Mouse (Mus musculus): ENCODE measurements at regions not wholly inside any gene's neighbourhood (a gene's known extent, or its start where the extent isn't known, plus 50 kb on each side); places are given as distances from the start of the nearest gene placed in this dataset.
A peak's percentile ranks its signal among the peaks of the same experiment; 100 is the strongest.

GRCm38 (mm10) chr16:76761004-76761403 is 252.5 kb upstream of the Usp25 start:
- DNase-seq, result no peak
- intact Hi-C loops (cut with DNase I; ENCODE audit: low total_unique reads), result no loop called here

- intact Hi-C loops (cut with DNase I; ENCODE audit: low total_unique reads), result no loop called here
- DNase-seq, result no peak
These were observed 258.6 kb upstream of the Usp25 start for GRCm38 (mm10) chr16:76754871-76755270.

DNA sequence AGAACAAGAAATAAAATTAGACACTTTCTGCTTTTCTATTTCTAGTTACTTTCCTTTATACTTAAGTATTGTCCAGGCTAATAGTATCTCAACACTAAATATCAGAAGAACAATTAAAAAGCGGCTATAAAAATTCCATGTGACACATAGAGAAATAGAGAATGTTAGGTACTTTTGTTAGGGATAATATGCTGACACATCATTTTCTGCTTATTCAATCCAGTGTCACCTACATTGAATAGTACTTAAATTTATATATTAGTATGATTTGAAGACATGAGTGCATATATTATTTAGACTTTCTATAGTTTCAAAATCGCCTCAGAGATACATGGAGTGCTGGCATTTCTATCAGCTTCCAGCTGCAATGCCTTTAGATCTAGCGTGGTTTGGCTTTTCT is 267.1 kb upstream of the Usp25 start:
- DNase-seq, result no peak
- intact Hi-C loops (cut with DNase I; ENCODE audit: low total_unique reads), result no loop called here

DNA sequence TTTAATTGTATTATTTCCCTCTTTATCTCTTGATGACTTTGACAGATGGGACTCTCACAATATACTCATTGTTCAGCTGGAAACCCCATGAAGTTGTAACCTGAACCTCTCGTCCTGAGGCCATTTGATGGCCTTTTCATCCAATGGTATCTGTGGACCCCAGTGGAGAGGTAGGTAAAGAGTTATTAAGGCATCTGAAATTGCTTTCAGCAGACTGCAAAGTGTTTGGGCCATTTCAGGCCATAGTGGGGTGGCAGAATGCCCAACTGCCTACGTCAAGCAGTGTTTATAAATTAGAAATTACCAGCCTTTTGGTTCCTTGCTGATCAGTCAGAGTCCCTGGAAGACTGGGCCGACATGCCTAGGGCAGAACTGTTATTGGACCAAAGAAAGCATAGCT is 272.4 kb upstream of the Usp25 start:
- DNase-seq, result no peak
- intact Hi-C loops (cut with DNase I; ENCODE audit: low total_unique reads), result no loop called here

- DNase-seq, result no peak
- intact Hi-C loops (cut with DNase I; ENCODE audit: low total_unique reads), result no loop called here
These were observed 287.5 kb upstream of the Usp25 start for GRCm38 (mm10) chr16:76725991-76726390.

- no peak for DNase-seq
- intact Hi-C loops (cut with DNase I; ENCODE audit: low total_unique reads), result no loop called here
These were observed 288.2 kb upstream of the Usp25 start for GRCm38 (mm10) chr16:76725271-76725670.

DNA sequence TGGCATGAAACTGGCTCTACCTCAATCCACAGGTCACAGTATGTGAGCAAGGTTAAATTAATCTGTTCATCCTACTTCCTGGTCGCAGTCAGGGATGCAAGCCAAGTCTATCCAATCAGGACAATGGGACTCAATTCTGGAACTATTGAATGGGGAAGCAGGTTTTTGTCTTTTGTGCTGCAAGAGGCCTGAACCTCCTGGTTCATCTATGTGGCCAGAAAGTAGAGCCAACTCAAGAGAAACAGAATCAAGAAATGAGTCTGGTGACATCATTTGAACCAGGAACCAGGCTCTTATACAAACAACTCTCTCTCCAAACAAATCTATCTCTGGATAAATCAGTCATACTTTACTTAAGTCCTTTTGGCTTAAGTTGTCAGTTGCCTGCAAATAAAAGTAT is 294.7 kb upstream of the Usp25 start:
- DNase-seq, result no peak

GRCm38 (mm10) chr16:76718147-76718546 is 295.4 kb upstream of the Usp25 start:
- intact Hi-C loops (cut with DNase I; ENCODE audit: low total_unique reads), result no loop called here

More for the DNA sequence above, 294.7 kb upstream of the Usp25 start:
- intact Hi-C loops (cut with DNase I; ENCODE audit: low total_unique reads), result no loop called here

GRCm38 (mm10) chr16:76694913-76695312 is 318.6 kb upstream of the Usp25 start:
- intact Hi-C loops (cut with DNase I; ENCODE audit: low total_unique reads), result no loop called here
- DNase-seq, result no peak

More at GRCm38 (mm10) chr16:76718147-76718546, 295.4 kb upstream of the Usp25 start:
- no peak for DNase-seq

DNA sequence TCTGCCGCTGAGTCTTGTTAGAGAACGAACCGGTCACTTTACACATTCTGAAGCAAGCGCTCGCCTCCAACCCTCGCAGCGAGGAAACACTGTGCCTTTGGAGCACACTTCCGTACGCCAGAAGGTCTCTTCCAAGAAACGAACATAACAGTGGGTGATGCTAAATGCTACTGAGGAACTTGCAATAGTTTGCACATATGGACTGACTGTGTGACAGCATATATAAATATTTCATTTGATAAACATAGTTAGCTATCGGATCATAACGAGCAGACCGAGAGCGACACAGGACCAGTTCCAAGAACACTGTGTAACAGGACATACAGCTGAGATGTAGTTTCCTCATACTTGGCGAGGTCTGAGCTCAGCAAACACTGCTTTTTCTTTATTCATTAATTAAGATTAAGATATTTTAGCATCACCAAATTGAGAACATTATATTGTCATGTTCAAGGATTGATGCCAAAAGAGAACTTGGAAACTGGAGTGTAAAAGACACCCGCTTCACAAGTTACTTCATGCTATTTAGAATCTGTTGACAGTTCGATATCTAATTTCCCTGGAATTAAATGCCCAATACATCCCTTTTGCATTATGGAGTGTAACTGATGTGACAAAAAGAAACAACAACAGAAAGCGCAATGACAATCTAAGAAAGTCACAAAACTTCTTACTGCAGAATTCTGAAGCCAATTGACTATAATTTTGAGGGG is 314.3 kb upstream of the Nrip1 start:
- no peak for DNase-seq

GRCm38 (mm10) chr16:76685562-76685961 is 311.9 kb upstream of the Nrip1 start:
- intact Hi-C loops (cut with DNase I; ENCODE audit: low total_unique reads), result no loop called here
- no peak for DNase-seq

More for the DNA sequence above, 314.3 kb upstream of the Nrip1 start:
- intact Hi-C loops (cut with DNase I; ENCODE audit: low total_unique reads), result no loop called here

DNA sequence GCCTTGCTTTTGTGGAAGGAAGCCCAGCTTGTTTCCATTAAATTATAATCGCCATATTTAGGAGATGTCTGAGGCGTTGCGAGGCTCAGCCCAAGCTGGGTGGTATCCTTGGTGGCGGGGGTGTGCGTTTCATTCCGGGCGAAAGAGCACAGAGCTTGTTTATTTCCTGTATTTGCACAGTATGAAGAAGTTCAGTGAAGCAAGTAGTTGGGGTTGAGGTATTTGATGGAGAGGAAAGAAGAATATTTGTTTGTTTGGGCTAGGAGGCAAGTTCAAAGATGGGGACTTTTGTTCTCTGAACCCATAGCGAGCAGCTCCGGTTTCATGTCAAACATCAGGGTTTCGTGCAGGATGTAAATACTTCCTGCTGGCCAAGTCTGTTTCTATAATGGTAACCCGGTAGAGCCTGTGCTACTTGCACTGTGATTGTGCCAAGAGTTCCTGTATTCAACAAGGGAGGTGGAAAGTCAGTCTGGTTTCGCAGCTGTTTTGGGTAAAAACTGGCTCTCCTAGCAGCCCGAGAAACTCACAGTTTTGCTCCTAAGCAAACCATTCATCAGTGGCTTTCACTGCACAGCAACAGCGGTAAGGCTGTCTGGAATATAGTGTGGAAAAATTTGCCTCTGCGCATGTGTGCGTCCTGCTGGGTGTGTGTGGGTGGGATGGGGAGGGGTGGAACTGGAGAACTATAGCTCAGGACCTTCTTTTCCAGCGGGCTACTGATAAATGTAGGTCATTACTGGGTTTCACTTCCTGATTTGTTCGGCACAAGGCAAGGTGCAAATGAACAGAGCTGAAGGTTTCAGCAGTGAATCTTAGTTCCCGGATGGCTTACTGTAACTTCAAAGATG is 306.7 kb upstream of the Nrip1 start:
- DNase-seq, result no peak
- intact Hi-C loops (cut with DNase I; ENCODE audit: low total_unique reads), result no loop called here

DNA sequence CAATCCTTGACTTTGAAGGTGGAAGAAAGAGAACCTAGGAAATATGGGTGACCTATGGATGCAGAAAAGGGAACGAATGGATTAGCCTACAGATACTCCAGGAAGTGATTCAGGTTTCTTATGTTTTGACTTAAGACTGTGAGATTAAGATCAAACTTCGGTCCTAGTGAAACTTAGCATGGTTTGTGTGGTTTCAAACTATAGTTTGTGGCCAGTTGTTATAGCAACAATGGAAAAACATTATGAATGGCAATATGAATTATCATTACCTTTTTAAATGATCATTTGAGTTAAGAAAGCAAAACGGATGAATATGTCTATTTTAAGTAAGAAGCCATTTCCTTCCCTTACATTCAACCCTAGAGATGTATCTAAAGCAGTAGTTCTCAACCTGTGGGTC is 305.3 kb upstream of the Nrip1 start:
- no peak for DNase-seq
- intact Hi-C loops (cut with DNase I; ENCODE audit: low total_unique reads), result no loop called here

DNA sequence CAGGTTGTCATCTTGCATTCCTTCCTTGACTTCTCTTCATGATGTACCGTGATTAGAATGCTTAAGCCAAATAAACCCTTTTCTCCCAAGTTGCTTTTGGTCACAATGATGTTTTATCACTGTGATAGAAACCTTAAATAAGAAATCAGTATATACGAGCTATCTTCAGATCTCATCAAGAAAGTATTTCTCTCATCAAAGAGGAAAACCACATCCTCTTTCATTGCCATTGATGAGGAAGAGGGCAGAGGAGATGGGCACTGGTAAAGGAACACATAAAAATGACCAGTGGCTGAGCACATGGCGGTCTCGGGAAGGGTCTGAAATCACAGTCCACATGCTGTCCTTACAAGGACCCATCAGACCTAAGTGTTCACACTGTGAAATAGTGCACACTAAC is 296.2 kb upstream of the Nrip1 start:
- intact Hi-C loops (cut with DNase I; ENCODE audit: low total_unique reads), result no loop called here
- no peak for DNase-seq

DNA sequence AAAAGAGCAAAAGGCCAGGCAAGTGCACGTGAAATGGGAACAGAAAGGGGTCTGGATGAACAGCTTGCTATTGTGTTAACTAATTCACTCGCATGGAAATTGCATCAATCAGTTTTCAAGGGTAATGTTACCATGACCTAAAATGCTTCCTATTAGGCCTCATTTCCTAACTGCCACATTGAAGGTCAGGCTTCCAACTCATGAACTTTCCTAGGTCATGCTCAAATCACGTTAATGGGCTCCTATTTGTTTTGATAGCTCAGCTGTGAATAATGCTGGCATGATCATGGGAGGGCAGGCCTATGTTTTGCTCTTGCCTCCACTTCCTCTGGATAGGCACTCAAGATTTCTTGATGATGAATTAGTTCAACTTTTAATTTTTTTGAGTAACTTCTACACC is 293.4 kb upstream of the Nrip1 start:
- no peak for DNase-seq
- intact Hi-C loops (cut with DNase I; ENCODE audit: low total_unique reads), result no loop called here

- intact Hi-C loops (cut with DNase I; ENCODE audit: low total_unique reads), result no loop called here
- DNase-seq, result no peak
These were observed 281.5 kb upstream of the Nrip1 start for GRCm38 (mm10) chr16:76655106-76655505.

DNA sequence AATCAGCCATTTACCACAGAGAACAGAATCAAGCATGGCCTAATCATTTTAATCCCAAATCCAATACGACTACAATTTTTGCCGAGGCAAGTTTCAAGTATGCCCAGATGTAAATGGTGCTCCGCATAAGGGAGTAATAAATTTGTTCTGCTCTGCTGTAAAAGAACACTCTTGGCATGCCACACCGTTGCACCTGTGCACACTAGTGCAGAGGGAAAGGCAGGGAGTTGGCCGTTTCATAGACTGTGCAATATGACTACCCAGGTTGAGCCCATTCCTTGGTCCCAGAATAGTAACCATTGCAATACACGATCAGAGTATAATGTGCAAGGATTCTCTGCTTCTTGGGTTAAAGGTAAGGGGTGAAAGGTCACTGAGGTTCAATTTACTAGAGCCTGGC is 270.7 kb upstream of the Nrip1 start:
- intact Hi-C loops (cut with DNase I; ENCODE audit: low total_unique reads), result no loop called here
- DNase-seq, result peak; percentile 58

- peak; percentile 6 for DNase-seq
- intact Hi-C loops (cut with DNase I; ENCODE audit: low total_unique reads), result no loop called here
These were observed 270.2 kb upstream of the Nrip1 start for GRCm38 (mm10) chr16:76643801-76644200.

DNA sequence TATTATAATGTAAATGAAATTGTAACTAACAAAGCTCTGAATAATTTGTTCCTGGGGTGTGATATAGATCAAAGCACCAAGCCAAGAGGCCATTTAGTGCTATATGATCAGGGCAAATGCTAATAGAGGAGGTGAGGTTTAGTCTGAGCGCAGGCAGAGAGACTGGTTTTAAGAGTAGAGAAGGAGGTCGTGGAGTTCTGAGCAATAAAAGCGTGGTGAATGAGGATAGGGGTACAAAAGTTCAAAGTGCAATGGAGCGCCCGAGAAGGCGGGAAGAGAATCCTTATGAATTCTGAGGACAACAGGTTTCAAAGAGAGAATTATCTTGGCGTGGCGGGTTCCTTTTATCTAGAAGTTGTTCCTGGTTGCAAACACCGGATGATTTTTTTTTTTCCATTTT is 261.5 kb upstream of the Nrip1 start:
- intact Hi-C loops (cut with DNase I; ENCODE audit: low total_unique reads), result no loop called here
- DNase-seq, result no peak

- intact Hi-C loops (cut with DNase I; ENCODE audit: low total_unique reads), result no loop called here
- DNase-seq, result no peak
These were observed 260.6 kb upstream of the Nrip1 start for GRCm38 (mm10) chr16:76634196-76634698.

GRCm38 (mm10) chr16:76626142-76626541 is 252.5 kb upstream of the Nrip1 start:
- intact Hi-C loops (cut with DNase I; ENCODE audit: low total_unique reads), result no loop called here
- no peak for DNase-seq
